Mouse (Mus musculus) layer of hippocampus, adult 18-20 months (tissue): ENCODE measurements around the gene Ttll12. TPM values are rescaled to one million over a fixed set of nuclear protein-coding genes. Genes with fewer than 3 reads are reported as not detected.

ENCODE experiments used
- DNase-seq, 2 experiments: peaks; one replicate each; pipeline ENCODE4 v3.0.0; 2022; ENCODE audit warnings: low spot score in 2 of 2
- long read RNA-seq: library from polyadenylated mRNA; stranded (forward); transcript quantifications from one replicate; pipeline ENCODE4 v2.0.0, GENCODE M21; 2021
- total RNA-seq, 2 experiments: library from RNA; stranded (reverse); gene quantifications; 2 replicates each; pipeline ENCODE4 v1.2.3; 2021

The Ttll12 gene
- 10 to 100 TPM; 11.7 to 12.1 TPM for total RNA-seq
- long read RNA-seq, transcript Ttll12-201 (14 exons, 3,774 nt): major isoform, 23 of 30 reads
- long read RNA-seq, partial matches to known transcripts: 2 of 30 reads
- long read RNA-seq, other reads (novel, unspliced or antisense): 5 of 30 reads

GRCm38 (mm10) chr15:83594513-83595363, at the start of gene Ttll12:
Gene Ttll12 (minus strand): TSS chr15:83595157.
- DNase-seq: peak; percentile 94 to 98

DNA sequence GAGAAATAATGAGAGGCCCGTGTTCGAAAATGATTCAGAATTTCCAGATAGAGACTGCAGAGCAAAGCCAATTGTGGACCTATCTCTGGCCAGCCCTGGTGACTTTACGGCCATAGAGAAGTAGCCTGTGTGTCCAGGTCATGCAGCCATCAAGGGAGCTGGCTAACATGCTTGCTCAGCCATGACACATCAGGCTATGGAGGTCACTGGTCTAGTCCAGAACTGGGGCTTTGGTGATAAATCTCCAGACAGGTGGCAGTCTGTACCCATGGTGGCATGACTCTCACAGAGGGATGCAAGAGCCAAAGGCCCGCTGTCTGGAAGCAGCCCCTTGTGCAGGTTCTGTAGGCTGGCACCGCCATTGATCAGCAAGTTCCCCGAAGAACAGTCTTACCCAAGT, 47.6 kb upstream of the Ttll12 start:
- DNase-seq: no peak

GRCm38 (mm10) chr15:83640208-83640607, 45.3 kb upstream of the Ttll12 start:
- DNase-seq: no peak

DNA sequence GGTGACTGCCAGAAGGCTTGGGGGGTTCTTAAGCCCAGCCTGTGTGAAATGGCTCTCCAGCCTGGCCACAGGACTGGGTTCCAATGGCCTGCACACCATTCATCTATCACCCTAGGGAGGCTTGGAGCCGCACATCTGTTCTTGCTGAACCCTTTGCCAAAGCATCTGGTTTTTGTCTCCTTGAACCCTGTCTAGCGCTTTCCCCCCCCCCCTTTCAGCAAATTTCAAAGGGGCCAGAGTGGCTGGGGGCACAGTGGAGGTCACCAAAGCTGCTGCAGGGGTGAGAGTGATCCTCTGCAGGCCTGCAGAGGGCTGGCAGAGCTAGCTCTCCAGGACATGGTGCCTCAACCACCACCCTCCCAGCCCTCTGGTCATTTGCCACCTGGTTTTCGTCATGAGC, 44.2 kb upstream of the Ttll12 start:
- DNase-seq: no peak

DNA sequence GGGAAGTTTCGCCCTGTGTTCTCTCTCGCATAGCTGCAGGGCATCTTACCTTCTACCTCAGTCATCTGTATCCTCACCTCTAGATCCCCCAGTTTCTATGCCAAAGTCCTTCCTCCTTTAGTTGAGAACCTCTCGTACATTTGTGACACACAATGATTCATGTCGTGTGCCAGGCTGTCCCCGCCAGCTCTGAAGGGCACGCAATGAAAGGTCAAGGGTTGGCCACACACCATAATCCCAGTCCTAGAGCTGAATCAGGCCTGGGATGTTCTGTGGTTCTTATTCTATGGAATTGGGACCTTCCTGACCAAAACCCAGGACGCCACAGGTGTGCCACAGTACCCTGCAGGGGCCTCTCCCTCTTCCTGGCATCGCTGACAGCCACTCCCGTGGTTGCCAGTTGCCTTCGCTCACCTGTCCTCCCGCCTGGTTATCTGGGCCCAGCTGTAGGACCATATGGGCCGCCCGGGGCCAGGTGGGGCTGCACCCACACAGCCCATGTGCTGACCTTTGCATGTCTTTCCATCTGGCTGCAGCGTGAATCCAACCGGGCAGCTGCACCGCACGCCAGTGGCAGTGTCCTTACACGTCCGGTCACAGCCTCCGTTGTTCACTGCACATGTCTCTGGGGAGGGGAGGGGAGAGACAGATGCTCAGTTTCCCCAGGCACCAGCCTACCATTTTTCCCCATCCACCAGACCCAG, 43.4 kb upstream of the Ttll12 start:
- no peak for DNase-seq

DNA sequence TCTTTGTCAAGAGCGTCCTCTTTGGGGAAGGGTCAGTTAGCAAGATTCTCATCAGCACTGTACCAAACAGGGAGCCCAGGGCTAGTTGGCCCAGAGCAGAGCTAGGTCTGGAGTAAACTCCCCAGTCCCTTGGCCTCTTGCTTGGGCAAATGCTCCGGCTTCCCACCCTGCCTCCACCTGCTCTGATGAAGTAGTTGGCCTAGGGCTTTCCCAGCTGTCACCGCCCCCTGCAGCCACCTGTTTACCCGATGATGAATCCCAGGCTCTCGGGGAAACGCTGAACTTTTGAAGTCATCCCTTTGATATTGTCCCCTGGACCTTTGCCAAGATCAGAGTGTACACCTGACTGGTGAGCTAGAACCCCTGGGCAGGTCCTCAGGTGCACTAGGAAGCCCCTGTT, 41.8 kb upstream of the Ttll12 start:
- peak in 1 of 2 experiments; percentile 12 for DNase-seq

GRCm38 (mm10) chr15:83635251-83635650, 40.3 kb upstream of the Ttll12 start:
- no peak for DNase-seq

- DNase-seq: peak in 1 of 2 experiments; percentile 30
Observed at GRCm38 (mm10) chr15:83634076-83634475, 39.1 kb upstream of the Ttll12 start.

- DNase-seq: no peak
Observed at GRCm38 (mm10) chr15:83631071-83631470, 36.1 kb upstream of the Ttll12 start.

GRCm38 (mm10) chr15:83629716-83630115, 34.8 kb upstream of the Ttll12 start:
- no peak for DNase-seq

GRCm38 (mm10) chr15:83626142-83626645, 31.2 kb upstream of the Ttll12 start:
- no peak for DNase-seq

GRCm38 (mm10) chr15:83615245-83615644, 20.3 kb upstream of the Ttll12 start:
- DNase-seq: peak; percentile 63 to 85

DNA sequence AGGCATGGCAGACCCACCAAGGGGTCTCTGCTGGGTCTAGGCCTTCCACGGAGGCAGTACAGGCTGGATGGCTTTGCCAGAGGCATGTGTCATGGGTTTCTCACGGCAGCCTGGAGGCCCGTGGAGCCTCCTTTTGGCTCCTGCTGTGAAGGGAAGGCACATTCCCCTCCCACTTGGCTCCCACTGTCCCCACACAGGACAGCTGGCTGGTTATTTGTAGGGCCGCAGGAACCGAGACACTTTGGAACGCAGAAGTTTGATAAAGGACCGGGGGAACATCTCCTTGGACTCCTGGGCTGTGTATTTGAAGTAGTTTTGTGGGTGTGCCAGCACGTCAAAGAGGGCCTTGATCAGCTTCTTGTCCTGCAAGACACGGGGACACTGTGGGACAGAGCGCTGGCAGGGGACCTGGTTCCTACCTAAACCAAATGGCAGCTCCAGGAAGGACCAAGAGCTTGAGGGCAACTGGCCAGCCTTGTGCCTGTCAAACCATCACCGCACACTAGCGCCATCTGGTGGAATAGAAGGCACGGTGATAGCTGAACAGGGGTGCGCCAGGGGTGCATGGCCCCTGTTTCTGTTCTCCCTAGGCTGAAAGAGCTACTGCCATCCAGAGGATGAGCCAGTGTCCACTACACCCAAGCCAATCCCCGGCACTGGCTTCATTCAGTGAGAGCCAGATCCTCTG, 12.3 kb upstream of the Ttll12 start:
- peak in 1 of 2 experiments; percentile 70 for DNase-seq

- no peak for DNase-seq
Observed at GRCm38 (mm10) chr15:83606700-83607099, 11.7 kb upstream of the Ttll12 start.

- DNase-seq: no peak
Observed at GRCm38 (mm10) chr15:83606216-83606615, 11.3 kb upstream of the Ttll12 start.

- no peak for DNase-seq
Observed at GRCm38 (mm10) chr15:83603426-83603825, 8.5 kb upstream of the Ttll12 start.

GRCm38 (mm10) chr15:83603046-83603396, 8.1 kb upstream of the Ttll12 start:
- DNase-seq: no peak

DNA sequence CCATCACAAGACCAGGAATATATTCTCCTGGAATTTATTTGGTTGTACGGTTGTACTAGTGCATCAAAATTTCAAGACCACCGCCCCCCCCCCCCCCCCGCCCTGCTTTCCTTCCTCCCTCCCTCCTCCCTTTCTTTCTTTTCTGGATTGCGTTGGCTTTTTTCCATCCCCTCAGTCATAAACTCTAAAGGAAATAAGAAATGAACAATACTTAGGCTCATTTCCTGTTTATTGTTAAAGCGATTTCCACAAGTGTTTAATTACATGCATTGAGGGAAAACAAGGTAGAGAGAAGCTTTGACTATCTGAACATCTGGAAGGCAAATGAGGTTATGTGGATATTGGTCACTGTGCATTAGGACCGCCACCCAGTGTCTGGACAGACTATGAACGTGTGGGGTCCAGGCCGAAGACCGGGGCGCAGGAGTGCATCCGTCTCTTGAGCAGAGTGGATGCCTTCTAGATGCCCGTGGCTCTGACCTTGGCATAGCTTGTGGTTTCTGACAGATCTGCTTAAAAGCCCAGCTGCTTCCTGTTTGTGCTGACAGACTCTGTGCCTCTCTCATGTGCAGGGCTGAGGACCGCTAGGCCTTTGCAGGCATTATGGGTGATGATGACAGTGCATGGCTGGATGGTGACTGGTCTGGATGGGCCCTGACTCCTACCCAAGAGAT, 7.6 kb upstream of the Ttll12 start:
- no peak for DNase-seq

- DNase-seq: no peak
Observed at GRCm38 (mm10) chr15:83601185-83601584, 6.2 kb upstream of the Ttll12 start.

- no peak for DNase-seq
Observed at GRCm38 (mm10) chr15:83596833-83597232, 1.9 kb upstream of the Ttll12 start.

DNA sequence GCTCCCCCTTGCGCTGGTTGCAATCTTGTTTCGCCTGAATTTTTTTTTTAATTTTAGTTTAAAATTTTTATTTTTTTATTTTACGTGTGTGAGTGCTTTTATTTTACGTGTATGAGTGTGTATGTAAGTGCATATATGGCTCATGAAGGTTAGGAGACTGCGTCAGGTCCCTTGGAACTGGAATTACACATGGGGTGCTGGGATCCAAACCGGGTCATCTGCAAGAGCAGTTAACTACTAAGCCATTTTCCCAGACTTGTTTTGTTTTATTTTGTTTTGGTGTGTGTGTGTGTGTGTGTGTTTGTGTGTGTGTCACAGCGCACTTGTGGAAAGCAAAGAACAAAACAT, 381 bp upstream of the Ttll12 start:
- no peak for DNase-seq
